Mouse (Mus musculus): ENCODE data around the gene Fscn3.
A peak's percentile ranks its signal among the peaks of the same experiment; 100 is the strongest.

Gene Fscn3

GRCm38 (mm10) chr6:28427096-28427839 lies at the start of gene Fscn3:
Gene Fscn3 (plus strand): TSS chr6:28427789.
- no peak for DNase-seq (ENCODE audit: low read depth, low spot score)

- no peak for DNase-seq (ENCODE audit: low read depth, low spot score)
Measured at GRCm38 (mm10) chr6:28381983-28382382, 45.6 kb upstream of the Fscn3 start.

- no peak for DNase-seq (ENCODE audit: low read depth, low spot score)
Measured at GRCm38 (mm10) chr6:28385169-28385568, 42.4 kb upstream of the Fscn3 start.

- DNase-seq (ENCODE audit: low read depth, low spot score): no peak
Measured at GRCm38 (mm10) chr6:28389038-28389437, 38.6 kb upstream of the Fscn3 start.

- DNase-seq (ENCODE audit: low read depth, low spot score): no peak
Measured at GRCm38 (mm10) chr6:28396051-28396852, 31.3 kb upstream of the Fscn3 start.

- DNase-seq (ENCODE audit: low read depth, low spot score): no peak
Measured at GRCm38 (mm10) chr6:28396853-28397457, 30.6 kb upstream of the Fscn3 start.

- DNase-seq (ENCODE audit: low read depth, low spot score): no peak
Measured at GRCm38 (mm10) chr6:28397681-28398203, 29.8 kb upstream of the Fscn3 start, which contains the start of gene Zfp800. Gene Zfp800 (minus strand): TSS chr6:28398005.

GRCm38 (mm10) chr6:28398726-28399125 lies 28.9 kb upstream of the Fscn3 start:
- DNase-seq (ENCODE audit: low read depth, low spot score): no peak

- DNase-seq (ENCODE audit: low read depth, low spot score): no peak
Measured at GRCm38 (mm10) chr6:28399791-28400190, 27.8 kb upstream of the Fscn3 start.

- no peak for DNase-seq (ENCODE audit: low read depth, low spot score)
Measured at GRCm38 (mm10) chr6:28410053-28410452, 17.5 kb upstream of the Fscn3 start.

- DNase-seq (ENCODE audit: low read depth, low spot score): no peak
Measured at GRCm38 (mm10) chr6:28411236-28411635, 16.4 kb upstream of the Fscn3 start.

- no peak for DNase-seq (ENCODE audit: low read depth, low spot score)
Measured at GRCm38 (mm10) chr6:28416981-28417380, 10.6 kb upstream of the Fscn3 start.

- no peak for DNase-seq (ENCODE audit: low read depth, low spot score)
Measured at GRCm38 (mm10) chr6:28418449-28418848, 9.1 kb upstream of the Fscn3 start.

- DNase-seq (ENCODE audit: low read depth, low spot score): no peak
Measured at GRCm38 (mm10) chr6:28419673-28420072, 7.9 kb upstream of the Fscn3 start.

GRCm38 (mm10) chr6:28420361-28420760 lies 7.2 kb upstream of the Fscn3 start:
- DNase-seq (ENCODE audit: low read depth, low spot score): no peak

GRCm38 (mm10) chr6:28420865-28421264 lies 6.7 kb upstream of the Fscn3 start:
- no peak for DNase-seq (ENCODE audit: low read depth, low spot score)

- peak; percentile 83 for DNase-seq (ENCODE audit: low read depth, low spot score)
Measured at GRCm38 (mm10) chr6:28421469-28422000, 6.1 kb upstream of the Fscn3 start.

GRCm38 (mm10) chr6:28422651-28423290 lies 4.8 kb upstream of the Fscn3 start:
- no peak for DNase-seq (ENCODE audit: low read depth, low spot score)

GRCm38 (mm10) chr6:28423313-28423712 lies 4.3 kb upstream of the Fscn3 start, which contains the start of gene Arf5:
Gene Arf5 (plus strand): TSS chr6:28423560.
- DNase-seq (ENCODE audit: low read depth, low spot score): peak; percentile 62

GRCm38 (mm10) chr6:28423767-28424695 lies 3.6 kb upstream of the Fscn3 start:
- peak; percentile 29 for DNase-seq (ENCODE audit: low read depth, low spot score)
